8 mouse cellular contexts compared by ENCODE assay signal in the genomic region with DNA sequence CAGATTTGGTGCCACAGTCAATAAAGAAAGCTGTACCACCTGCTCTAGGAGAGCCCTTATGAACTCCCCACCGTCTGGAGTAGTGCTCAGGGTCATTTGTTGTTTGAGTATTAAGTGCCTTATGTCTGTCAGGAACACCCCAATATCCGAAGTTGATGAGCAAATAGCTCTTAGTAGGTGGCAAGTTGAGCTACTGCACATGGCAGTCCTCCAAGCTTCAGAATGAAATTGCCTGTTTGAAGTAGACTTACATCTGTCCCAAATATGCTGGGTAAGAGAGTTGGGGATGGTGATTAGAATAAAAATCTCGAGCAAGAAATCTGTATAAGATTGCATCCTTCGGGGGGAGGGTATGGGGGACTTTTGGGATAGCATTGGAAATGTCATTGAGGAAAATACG. TPM values are rescaled to one million over a fixed set of nuclear protein-coding genes. Genes with fewer than 3 reads are reported as not detected.
DNase-seq lines count a peak whose midpoint lies in the region; ATAC-seq and TF ChIP-seq lines count a peak whose summit lies in the region.

No protein-coding gene starts in this region.

- TF ChIP-seq CTCF in lung, embryonic 14.5 days (IDR thresholded peaks at IDR 0.05; ENCODE audit: low read depth), result no peak
- TF ChIP-seq CTCF in lung, adult 2 months (IDR thresholded peaks at IDR 0.05; ENCODE audit: insufficient read depth, low read length), result no peak
- TF ChIP-seq CTCF in cortical plate, adult 2 months (IDR thresholded peaks at IDR 0.05; ENCODE audit: extremely low read depth, insufficient read depth, low read length), result no peak

- peak overlapping the region; percentile 7; the same call in 1 of the 2 replicates for H3K4me3 ChIP-seq in lung, embryonic 14.5 days (ENCODE audit: low read depth, low read length)
- H3K4me3 ChIP-seq in lung, adult 2 months (replicated peaks; ENCODE audit: extremely low read depth, low read depth, low read length), result no peak overlapping the region
- H3K4me3 ChIP-seq in cortical plate, adult 2 months (ENCODE audit: insufficient read depth, low read length), result no peak overlapping the region
- H3K4me3 ChIP-seq in hindbrain, embryonic 15.5 days, result peak overlapping the region; percentile 43

- peak; percentile 68 for DNase-seq in lung, embryonic 14.5 days
- no peak for DNase-seq in lung, adult 2 months
- DNase-seq in neural tube, embryonic 10.5 days (ENCODE audit: extremely low spot score, low spot score), result peak; percentile 32
- no peak for DNase-seq in thymus, postnatal 4 days
- DNase-seq in adrenal gland, postnatal 4 days (ENCODE audit: low spot score in 2 of 2), result no peak
- DNase-seq in left cerebral cortex, adult 18-20 months (ENCODE audit: low spot score in 2 of 2), result no peak

- 9% methylated on average over 5 of the region's 5 CpGs for WGBS in lung, embryonic 14.5 days
- 15% methylated on average over 5 of the region's 5 CpGs for WGBS in lung, adult 2 months
- 27% methylated on average over 5 of the region's 5 CpGs for WGBS in hindbrain, embryonic 15.5 days

- no peaks in the 10 kb centered on the region for H3K9me3 ChIP-seq in lung, embryonic 14.5 days (ENCODE audit: low read depth, low read length)
- H3K9me3 ChIP-seq in hindbrain, embryonic 15.5 days, result no peaks in the 10 kb centered on the region

- peaks cover 8% of the 10 kb centered on the region for H3K4me1 ChIP-seq in lung, embryonic 14.5 days (ENCODE audit: insufficient read depth)
- peaks cover 3% of the 10 kb centered on the region; the same call in 1 of the 2 replicates for H3K4me1 ChIP-seq in lung, adult 2 months (ENCODE audit: control insufficient read depth, insufficient read depth, low read length)
- H3K4me1 ChIP-seq in cortical plate, adult 2 months (ENCODE audit: control insufficient read depth, insufficient read depth, low read length), result peaks cover 6% of the 10 kb centered on the region
- H3K4me1 ChIP-seq in hindbrain, embryonic 15.5 days (replicated peaks), result peaks cover 20% of the 10 kb centered on the region

- ATAC-seq in lung, embryonic 14.5 days (ENCODE audit: insufficient read depth), result no peak
- ATAC-seq in hindbrain, embryonic 15.5 days (ENCODE audit: low FRiP score, low read depth), result no peak

- no peaks in the 10 kb centered on the region for H3K27me3 ChIP-seq in lung, embryonic 14.5 days (ENCODE audit: insufficient read depth, low read length)
- no peaks in the 10 kb centered on the region for H3K27me3 ChIP-seq in hindbrain, embryonic 15.5 days

- peak overlapping the region; percentile 88 for H3K4me2 ChIP-seq in lung, embryonic 14.5 days
- H3K4me2 ChIP-seq in hindbrain, embryonic 15.5 days, result peak overlapping the region; percentile 71

- no peak for TF ChIP-seq POLR2A in lung, adult 2 months (IDR thresholded peaks at IDR 0.05; ENCODE audit: borderline replicate concordance, extremely low read depth, low read depth, low read length)
- TF ChIP-seq POLR2A in cortical plate, adult 2 months (IDR thresholded peaks at IDR 0.05; ENCODE audit: extremely low read depth, insufficient read depth, low read length), result no peak

- H3K36me3 ChIP-seq in lung, embryonic 14.5 days (ENCODE audit: insufficient read depth), result peaks cover 21% of the 10 kb centered on the region
- peaks cover 25% of the 10 kb centered on the region for H3K36me3 ChIP-seq in hindbrain, embryonic 15.5 days

- H3K27ac ChIP-seq in lung, embryonic 14.5 days (ENCODE audit: low read depth), result peak overlapping the region; percentile 61
- 0 out of 2 replicates have a peak overlapping the region, but pooled peaks have one; percentile 38 for H3K27ac ChIP-seq in cortical plate, adult 2 months (ENCODE audit: insufficient read depth, low read length)
- H3K27ac ChIP-seq in hindbrain, embryonic 15.5 days (replicated peaks), result peak overlapping the region; percentile 89

- H3K9ac ChIP-seq in lung, embryonic 14.5 days, result no peak overlapping the region
- peak overlapping the region; percentile 25; the same call in 1 of the 2 replicates for H3K9ac ChIP-seq in hindbrain, embryonic 15.5 days

RNA-seq across cellular contexts. Expression of gene Wdr5, which starts 24.4 kb away (rescaled TPM):
- 63.6 and 71.3 TPM in 2 replicates for polyA plus RNA-seq in lung, embryonic 14.5 days (2014; fragmentation: Nextera tagmentation; extraction: Ambion mirVana)
- polyA plus RNA-seq in lung, adult 2 months (2012; rRNA removed), result 21.5 and 21.6 TPM in 2 replicates
- 27.6 and 28.7 TPM in 2 replicates for polyA plus RNA-seq in cortical plate, adult 2 months (2012; rRNA removed)
- polyA plus RNA-seq in hindbrain, embryonic 15.5 days (2015; fragmentation: Nextera tagmentation; extraction: Ambion mirVana), result 44.2 and 45.9 TPM in 2 replicates
- 10 to 100 TPM; 46.1 to 50.4 TPM for total RNA-seq in adrenal gland, postnatal 4 days (2021)
- total RNA-seq in left cerebral cortex, adult 18-20 months (2021), result 10 to 100 TPM; 24.4 to 25.2 TPM

RNA-seq across cellular contexts. Expression of gene Brd3, which starts 31.9 kb away (rescaled TPM):
- polyA plus RNA-seq in lung, embryonic 14.5 days (2014; fragmentation: Nextera tagmentation; extraction: Ambion mirVana), result 126 and 141 TPM in 2 replicates
- polyA plus RNA-seq in lung, adult 2 months (2012; rRNA removed), result 22.5 and 24.8 TPM in 2 replicates
- polyA plus RNA-seq in cortical plate, adult 2 months (2012; rRNA removed), result 21.7 and 23.2 TPM in 2 replicates
- polyA plus RNA-seq in hindbrain, embryonic 15.5 days (2015; fragmentation: Nextera tagmentation; extraction: Ambion mirVana), result 109 and 132 TPM in 2 replicates
- total RNA-seq in adrenal gland, postnatal 4 days (2021), result 100 to 1,000 TPM; 133 to 136 TPM
- 10 to 100 TPM; 53.2 to 53.5 TPM for total RNA-seq in left cerebral cortex, adult 18-20 months (2021)

Comparison
In these comparisons a context has a peak if more than half of its experiments do, and no peak if none do; other contexts are left out.
1. DNase-seq: peak in lung, embryonic 14.5 days (single experiment) and neural tube, embryonic 10.5 days (single experiment); none in lung, adult 2 months (single experiment), thymus, postnatal 4 days (single experiment), adrenal gland, postnatal 4 days (0 of 2) and left cerebral cortex, adult 18-20 months (0 of 2).
2. H3K4me3 ChIP-seq: peak in lung, embryonic 14.5 days (single experiment) and hindbrain, embryonic 15.5 days (single experiment); none in lung, adult 2 months (single experiment) and cortical plate, adult 2 months (single experiment).
3. H3K27ac ChIP-seq: peak in every context shown above with its lines; median percentile 89 in hindbrain, embryonic 15.5 days; 61 in lung, embryonic 14.5 days; 38 in cortical plate, adult 2 months.